Mouse (Mus musculus) adipocyte (in vitro differentiated cells): ENCODE results near the gene Slc26a10.

Source experiments
- DNase-seq: peaks from one replicate; pipeline ENCODE4 v3.0.0-alpha.2; 2016; ENCODE audit warnings: low spot score

Slc26a10 gene

GRCm38 (mm10) chr10:127132469-127132868 is 48.0 kb downstream of the Slc26a10 start:
- no peak for DNase-seq

GRCm38 (mm10) chr10:127129431-127129830 is 51.0 kb downstream of the Slc26a10 start:
- DNase-seq, result peak; percentile 64

- peak; percentile 41 for DNase-seq
These were observed 52.6 kb downstream of the Slc26a10 start for GRCm38 (mm10) chr10:127127711-127128279.

GRCm38 (mm10) chr10:127126579-127126978 is 53.9 kb downstream of the Slc26a10 start:
- no peak for DNase-seq

DNA sequence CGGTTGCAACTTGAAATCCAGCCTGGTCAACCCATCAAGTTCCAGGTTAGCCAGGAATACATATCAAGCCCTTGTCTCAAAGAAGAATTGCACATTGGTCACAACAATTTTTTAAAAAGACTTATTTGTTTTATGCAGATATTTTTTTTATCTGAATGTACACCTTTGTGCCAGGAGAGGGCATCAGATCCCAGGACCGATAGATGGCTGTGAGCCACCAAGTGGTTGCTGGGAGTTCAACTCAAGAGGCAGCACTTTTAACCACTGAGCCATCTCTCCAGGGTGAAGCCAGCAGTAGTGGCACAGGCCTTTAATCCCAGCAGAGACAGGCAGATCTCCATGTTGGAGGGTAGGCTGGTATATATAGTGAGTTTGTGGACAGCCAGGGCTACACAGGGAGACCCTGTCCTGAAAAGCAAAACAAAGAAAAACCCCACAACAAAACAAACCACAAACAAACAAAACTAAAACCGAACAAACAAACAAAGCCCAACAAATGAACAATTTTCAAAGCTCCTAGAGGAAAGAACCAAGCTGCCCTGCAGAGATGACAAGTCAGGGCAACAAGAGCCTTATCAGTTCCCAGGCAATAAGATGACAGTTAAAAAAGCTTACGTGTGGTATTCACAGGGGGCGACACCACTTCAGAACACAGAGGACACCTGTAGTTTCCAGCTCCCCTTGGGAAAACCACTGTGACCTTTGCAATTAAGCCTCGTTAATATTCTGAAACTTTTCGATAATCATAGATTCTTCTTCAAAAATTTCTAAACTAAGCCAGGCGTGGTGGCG is 55.0 kb downstream of the Slc26a10 start:
- peak; percentile 81 for DNase-seq

DNA sequence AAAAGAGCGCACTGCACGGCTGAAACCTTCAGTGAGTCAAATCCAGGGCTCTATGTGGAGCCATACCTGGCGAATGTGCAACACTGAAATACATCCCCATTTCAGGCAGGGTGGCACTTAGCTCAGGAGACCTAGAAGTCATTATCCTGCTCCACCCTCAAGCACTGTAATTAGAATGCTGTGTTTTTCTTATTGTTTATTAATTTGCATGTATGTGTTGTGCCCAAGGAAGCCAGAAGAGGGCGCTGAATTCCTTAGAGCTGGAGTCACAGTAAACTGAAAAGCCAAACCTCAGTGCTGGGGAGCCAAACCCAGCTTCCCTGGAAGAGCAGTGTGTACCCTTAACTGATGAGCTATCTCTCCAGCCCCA is 57.0 kb downstream of the Slc26a10 start:
- DNase-seq, result peak; percentile 78

GRCm38 (mm10) chr10:127122784-127123435 is 57.5 kb downstream of the Slc26a10 start:
- no peak for DNase-seq

GRCm38 (mm10) chr10:127122018-127122417 is 58.4 kb downstream of the Slc26a10 start:
- DNase-seq, result no peak
